Mouse (Mus musculus) heart, postnatal 4 days (tissue): Measurements from ENCODE around the gene Kctd6. TPM values are rescaled to one million over a fixed set of nuclear protein-coding genes. Genes with fewer than 3 reads are reported as not detected.
A peak's percentile ranks its signal among the peaks of the same experiment; 100 is the strongest.

ENCODE experiments used
- DNase-seq: peaks from one replicate; pipeline ENCODE4 v3.0.0; 2021
- total RNA-seq, 2 experiments: library from RNA; stranded (reverse); gene quantifications; 2 replicates each; pipeline ENCODE4 v1.2.3; 2021

Gene Kctd6
- total RNA-seq, 2 experiments from 2014 or later = 13.2 to 14.1 TPM

DNA sequence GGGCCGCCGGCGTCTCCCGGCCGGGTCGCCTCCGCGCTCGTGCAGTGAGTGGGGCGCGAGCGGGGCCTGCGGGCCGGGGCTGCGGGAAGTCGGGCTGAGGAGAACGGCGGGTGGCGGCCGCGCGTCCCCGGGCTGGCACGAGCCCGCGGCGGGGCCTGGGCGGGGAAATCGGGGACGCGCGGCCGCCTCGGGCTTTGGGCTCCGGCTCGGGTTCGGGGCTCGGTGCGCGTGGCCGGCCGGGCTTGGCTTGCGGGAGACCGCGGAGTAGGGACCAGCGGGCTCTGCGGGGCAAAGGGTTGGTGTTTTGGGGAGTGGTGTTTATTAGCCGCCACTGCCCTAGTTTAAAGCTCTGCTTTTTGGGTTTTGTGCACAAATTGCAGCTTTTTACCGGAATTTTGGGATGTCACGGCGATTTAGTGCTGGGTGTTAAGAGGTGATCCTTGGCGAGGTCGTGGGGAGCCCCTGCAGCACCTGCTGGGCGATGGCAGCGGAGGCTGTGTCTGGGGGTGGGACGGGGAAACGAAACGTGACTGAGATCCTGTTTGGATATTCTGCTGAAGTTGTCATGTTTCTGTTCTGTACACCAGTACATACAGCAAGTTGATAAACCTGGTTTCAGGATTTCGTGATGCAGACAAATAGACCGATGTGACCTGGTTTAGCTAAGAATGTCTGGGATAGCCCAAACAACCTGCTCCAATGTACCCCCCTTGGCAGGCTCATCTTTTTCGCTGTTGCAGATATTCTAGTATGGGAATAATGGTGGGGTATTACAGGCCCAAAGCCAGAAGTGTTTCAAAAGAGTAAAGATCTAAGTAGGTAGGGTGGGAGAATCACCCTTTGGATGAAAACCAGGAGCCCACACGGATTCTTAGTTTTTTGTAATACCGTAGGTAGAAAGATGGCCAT is 613 bp downstream of the Kctd6 start:
- DNase-seq = peak; percentile 76

DNA sequence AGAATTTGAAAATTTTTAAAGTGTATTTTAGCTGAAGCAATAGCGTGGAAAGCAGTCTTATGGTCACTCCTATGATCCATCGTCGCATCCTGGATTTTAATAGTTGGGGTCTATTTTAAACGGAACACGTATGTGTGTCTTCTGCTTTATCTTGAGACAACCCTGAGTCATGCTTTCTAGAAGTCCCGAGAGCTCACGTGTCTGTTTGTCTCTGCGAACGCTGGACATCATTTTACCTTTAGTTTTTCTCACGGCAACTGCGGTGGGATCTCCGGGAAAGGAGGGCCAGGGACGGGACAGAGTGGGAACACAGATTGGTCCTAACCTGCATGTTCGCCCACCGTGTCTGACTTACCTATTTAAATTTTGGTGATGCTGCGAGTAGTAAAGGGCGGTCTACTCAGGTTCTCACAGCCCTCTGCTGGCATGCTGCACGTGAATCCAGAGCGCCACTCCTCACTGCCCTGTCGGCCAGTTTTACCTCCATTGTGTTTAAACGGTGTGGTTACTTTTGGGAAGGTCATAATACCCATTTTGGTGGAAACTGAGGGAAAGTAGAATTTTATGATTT is 1.4 kb downstream of the Kctd6 start:
- no peak for DNase-seq

DNA sequence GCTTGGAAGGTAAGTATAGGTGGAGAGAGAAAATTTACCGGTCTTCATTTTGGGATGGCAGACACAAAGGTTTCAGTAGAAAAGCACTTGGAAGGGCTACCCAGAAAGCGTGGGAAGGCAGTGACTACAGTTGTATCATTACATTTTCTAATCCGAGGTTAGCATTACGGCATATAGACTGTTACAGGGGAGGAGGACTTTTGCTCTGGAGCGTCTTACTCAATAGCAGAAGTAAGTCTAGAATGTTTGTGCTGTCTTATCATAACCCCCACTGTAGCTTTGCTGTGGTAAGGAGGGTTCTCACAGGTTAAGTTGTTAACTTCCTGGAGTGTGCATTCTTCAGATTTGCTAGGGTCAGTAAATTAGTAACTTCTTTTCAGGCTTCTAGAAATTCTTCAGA is 2.2 kb downstream of the Kctd6 start:
- no peak for DNase-seq

DNA sequence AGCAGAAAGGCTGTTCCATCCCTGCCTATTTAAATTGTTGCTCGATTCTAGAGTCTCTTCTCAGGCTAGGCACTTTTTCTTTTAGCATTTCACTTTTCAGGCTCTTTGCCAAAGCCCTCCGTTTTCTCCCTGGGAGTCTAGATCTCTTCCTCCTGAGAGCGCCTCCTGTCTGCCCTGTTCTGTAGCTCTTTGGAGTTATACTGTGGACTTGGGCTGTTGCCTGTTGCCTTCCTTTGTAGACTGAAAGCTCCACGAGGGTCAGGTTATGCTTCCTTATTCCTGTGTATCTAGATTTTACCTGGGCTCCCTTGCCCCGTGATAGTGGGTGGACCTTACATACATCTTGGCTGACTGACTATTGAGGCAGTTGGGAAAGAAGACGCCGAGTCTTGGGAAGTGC is 4.3 kb downstream of the Kctd6 start:
- DNase-seq = no peak

DNA sequence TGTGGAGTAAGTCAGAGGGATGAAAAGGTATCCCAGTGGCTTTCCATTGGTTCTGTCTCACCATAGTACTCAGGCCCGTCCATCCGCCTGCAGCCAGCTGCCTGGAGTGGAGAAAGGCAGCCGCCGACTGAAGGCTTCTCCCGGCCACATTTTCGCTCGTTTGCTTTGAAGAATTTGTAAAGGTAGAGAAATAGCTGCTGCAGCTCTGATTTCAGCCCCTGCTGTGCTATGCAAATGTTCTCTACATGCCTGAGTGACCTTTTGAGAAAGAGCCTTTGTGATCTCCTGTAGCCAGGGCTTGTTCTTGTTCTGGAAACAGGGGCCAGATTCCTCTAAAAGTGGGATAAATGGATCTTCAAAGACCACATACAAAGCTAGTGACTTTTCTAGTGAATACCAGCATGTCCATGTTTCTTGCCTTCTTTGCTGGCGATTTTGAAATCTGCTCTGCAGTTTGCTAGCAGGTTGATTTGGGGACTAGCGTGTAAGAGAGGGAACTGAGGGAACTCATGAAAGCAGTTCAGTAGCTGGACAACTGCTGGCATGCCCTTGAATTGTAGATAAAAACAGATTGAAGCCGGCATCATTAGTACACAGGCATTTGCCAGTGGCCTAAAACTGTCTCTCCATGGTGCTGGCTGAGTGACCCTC is 4.9 kb downstream of the Kctd6 start:
- DNase-seq = no peak

DNA sequence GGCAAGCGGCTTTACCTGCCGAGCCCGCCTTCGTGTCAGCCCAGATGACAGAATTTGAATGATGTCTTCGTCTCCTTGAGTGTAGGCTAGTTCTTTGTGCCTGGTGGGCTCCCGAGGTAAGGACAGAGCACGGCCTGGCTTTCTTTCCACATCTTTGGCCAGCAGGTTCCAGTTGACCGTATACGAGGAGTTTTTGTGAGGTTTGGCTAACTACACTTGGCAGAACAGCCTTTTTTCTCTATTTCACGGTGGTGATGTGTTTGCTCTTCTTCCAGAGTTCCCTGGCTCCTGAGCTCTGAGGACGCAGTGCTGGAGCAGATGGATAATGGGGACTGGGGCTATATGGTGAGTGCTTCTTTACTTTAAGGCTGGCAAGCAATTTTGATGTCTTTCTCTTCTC is 5.9 kb downstream of the Kctd6 start:
- DNase-seq = no peak

DNA sequence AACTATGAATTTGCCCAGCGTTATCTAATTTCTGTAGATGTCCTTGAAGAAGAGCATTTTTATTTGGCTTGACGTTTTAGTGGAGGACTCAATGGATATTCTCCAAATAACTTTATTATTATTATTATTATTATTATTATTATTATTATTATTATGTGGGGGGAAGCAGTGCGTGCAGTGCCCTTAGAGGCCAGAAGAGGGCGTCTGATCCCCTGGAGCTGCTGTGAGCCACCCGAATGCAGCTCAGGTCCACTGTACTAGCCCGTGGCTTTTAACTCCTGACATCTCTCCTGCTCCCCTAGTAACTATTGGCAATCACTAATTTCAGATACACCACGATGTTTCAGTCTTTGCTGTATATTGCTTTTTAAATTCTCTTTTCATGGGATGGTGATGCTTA is 6.4 kb downstream of the Kctd6 start:
- no peak for DNase-seq

DNA sequence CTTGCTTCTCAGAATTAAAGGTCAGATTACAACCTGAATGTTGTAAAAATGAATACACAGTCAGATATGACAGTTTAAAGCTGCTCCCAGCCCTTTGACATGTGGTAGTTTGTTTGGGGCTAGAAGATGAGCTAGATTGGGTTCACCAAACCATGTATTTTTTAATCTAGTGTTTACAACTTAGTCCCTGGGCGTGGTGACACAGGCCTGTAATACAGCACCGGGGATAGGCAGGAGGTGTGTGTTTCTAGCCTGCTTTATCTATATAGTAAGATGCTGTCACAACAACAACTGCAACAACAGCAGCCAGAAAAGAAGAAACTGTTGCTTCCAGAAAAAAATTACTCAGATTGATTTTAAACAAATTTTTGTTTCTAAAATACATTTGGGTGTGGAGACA is 7.0 kb downstream of the Kctd6 start:
- no peak for DNase-seq

DNA sequence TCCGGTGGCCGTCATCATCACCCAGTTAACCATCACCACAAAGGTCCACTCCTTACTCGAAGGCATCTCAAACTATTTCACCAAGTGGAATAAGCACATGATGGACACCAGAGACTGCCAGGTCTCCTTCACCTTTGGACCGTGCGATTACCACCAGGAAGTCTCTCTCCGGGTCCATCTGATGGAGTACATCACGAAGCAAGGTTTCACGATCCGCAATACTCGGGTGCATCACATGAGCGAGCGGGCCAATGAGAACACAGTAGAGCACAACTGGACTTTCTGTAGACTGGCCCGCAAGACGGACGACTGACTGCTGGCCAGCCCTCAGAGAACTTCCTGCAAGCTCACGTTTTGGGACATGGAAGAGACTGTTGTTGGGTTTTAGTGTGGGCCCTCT is 8.6 kb downstream of the Kctd6 start:
- DNase-seq = no peak

DNA sequence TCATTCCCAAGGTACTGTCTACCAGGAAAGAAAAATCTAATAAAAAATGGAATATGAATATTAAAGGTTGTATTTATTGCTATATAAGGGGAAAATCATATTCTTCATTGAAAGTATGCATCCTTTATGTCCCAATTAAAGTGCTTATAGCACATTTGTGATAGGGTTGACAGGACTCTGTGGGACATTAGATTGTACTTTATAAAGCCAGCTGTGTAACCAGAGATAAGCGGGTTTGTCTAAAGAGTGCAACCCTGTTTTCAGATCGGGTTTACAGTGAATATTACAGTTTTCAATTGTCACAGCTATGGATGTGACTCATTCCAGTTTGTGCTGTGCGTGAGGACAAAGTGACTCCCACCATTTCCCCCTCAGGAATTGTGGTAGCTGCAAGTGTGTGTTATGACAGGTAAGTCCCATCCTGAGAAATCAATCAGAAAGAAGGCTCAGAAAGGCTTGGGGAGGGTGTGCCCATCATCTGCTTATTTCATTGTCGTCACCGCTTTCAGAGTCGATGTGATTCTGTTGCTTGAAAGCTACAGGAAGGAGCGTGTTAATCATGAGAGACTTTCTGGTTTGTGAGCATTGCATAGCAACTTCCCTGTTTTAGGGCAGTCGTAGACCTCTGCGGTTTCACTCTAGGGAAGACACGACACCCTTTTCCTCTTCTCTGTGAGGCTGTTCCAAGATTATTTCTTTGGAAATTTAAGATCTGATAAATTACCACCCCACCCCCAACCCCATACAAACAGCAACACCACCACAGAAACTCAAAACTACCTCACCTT is 9.8 kb downstream of the Kctd6 start:
- DNase-seq = no peak

DNA sequence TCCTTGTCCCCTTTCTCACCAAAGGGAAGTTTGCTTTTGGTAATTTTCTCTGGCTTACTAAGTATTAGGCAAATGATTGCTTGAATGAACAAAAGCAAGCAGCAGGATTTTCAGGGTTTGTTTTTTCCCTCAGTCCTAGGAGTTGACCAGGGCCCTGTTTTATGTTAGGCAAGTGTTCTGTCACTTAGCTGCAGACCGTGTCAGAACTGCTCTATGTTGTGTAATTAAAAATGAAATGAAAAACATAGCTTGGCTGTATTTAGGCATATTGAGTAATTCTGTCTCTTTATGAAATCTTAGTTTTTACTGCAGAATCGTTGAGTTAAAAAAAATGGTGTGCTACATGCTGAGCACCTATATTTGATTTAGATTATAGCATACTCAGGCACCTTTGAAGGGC is 10.9 kb downstream of the Kctd6 start:
- no peak for DNase-seq

DNA sequence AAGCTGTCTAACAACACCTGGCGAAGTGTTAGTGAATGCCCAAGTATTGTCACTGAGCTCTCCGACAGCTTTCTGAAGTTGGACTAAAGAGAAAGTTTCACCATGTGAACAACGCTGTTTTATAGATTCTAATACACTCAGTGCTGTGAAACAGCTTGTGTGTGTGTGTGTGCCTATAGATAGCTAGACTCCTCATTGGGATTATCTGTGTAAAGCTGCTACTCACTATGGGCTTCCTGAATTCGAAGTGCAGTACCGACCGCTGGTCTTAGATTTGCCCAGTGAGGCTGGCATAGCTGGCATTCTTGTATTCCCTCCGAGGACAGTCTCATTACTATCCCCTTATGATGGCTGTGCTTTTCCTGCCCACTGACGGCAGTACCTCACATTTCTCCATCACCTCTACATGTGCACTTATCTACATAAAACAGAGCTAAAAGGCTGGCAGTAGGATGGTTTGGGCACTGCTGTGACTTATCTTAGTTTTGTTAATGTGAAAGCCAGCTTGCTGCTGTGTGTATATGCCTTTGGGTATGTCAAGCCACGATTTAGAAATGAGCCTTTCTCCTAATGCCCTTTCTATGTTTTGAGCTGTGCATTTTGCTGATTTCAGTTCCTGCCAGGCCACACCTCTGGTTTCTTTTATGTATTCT is 15.6 kb downstream of the Kctd6 start:
- no peak for DNase-seq

DNA sequence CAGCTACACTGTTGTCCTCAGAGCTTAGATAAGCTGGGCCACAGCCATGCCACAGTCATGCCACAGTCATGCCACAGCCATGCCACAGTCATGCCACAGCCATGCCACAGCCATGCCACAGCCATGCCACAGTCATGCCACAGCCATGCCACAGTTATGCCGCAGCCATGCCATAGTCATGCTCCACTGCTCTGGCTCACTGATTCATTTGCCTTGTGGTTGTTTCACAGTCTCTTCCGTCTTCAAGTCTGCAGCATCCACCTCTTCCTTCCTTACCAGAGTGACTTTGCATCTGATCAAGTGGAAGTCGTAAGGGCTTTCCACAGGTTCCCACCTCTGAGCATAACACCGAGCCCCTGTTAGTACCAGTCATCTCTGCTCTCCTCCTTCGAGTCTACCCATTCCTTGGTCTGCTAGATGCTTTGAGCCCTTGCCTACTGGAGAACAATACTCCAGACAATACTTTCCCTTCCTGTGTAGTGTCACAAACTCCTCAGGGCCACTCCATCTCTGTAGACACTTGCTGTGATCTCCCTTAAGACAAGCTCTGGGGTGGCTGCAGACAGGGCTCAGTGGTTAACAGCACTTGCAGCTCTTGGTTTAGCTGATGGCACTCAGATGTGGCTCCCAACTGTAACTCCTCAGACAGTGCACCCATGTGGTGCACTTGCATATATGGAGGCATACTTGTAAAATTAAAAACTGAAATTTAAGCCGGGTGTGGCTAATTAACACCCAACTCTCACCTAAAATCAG is 18.4 kb downstream of the Kctd6 start:
- DNase-seq = no peak

DNA sequence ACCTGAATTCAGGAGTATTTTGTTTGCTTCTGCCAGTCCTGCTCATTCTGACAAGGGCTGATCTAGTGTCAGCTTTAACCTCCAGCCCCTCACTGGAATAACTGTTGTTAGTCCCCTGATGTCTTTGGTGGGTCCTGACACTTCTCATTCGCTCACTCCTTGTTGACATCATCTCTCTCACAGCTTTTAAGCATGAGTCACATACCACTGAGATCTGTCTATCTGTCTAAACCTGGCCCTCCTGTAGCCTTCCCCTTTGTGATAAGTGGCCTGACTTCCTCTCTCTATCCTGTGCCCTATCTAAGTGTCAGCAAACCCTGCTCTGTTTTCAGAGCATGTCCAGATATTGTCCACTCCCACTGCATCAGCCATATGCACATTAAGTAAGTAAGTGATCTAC is 19.3 kb downstream of the Kctd6 start:
- no peak for DNase-seq

DNA sequence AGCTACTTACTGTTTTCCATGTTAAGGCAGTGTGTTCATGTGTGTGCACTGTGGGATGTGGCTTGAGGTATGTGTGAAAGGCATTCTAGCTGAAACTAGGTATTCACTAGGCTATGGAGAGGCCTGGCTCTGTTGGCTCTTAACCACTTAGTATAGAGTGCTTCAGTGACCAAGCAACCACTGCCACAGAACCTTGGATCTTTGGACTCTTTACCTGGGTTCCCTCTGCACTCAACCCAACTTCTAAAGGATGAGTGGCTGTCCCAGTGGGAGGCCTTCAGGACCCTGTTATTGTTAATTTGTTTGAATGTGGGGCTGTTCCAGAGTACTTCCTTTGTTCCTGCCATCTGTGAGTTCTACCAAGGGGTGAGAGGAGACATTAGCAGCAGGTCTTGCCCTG is 27.9 kb downstream of the Kctd6 start:
- no peak for DNase-seq

DNA sequence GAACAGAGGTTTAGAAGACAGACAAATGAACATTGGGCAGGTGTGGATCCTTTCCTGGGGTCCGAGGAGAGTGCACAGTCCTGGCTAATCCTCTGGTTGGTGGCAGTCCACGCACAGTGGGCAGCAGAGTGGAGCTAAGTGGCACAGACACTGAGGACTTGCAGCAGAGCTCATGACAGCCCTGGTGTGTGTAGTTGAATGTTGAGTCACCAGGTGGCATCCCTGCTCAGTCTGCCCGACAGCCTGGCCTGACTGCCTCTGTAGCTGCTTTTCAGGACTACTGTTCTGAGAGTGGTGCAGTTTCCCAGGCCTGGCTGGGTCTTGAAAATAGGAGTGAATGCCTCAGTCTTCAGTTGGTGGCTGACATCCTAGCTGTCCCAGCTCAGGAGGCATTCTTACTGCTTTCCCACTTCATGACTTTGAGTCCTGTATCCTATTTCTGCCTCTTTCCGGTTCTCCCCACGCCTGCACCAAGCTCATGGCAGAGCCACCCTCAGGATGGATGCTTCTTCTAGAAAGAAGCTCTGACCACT is 28.5 kb downstream of the Kctd6 start:
- peak; percentile 45 for DNase-seq

DNA sequence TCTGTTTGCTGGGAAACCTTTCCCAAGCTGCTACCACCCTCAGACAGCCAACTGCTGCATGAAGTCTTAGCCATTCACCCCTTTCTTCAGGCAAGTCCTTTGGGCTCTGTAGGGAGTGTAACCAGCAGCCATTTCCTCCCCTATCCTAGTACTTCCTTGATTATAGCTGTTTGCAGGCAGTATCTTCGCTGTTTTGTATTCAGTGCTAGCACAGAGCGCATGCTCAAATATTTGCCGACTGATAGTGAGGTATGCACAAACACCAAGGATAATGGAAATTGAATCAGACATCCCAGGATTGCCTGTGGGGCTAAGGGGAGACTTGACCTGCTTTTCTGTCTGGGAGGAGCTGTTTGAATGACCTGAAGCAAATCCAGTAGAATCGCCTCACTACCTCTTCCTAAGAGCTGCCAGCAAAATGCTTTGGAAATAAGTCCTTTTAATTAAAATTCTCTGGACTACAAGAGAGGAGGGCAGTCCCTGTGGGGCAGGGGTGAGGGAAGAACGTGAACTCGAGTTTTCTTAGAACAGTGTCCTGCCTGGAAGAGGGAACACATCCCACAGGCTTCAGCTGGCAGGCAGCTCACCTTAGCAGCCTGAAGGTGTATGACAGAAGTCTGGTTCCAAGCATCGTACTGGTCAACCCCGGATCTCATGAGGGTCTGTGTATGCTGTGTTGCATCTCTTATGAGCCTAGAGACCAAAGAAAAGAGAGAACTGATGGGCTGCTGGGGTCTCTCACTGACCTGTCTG is 29.4 kb downstream of the Kctd6 start:
- no peak for DNase-seq

DNA sequence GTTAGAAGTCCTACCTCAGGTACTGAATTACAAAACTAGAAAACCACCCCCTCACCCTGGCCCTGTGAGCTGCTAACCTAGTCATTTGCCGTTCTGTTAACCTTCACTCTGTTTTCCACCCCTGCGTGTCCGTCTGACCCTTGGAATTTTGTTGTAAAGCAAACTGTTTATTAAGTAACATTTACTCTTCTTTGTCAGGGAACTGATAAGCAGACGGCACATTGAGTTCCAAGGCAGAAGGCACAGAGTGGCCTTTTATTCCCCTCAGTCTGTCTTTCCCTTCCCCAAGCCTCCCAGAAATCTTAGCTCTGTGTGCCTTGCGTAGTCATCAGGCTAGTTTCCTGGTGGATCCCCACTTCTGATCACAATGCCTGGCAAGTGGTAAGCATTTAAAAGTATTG is 30.3 kb downstream of the Kctd6 start:
- no peak for DNase-seq

DNA sequence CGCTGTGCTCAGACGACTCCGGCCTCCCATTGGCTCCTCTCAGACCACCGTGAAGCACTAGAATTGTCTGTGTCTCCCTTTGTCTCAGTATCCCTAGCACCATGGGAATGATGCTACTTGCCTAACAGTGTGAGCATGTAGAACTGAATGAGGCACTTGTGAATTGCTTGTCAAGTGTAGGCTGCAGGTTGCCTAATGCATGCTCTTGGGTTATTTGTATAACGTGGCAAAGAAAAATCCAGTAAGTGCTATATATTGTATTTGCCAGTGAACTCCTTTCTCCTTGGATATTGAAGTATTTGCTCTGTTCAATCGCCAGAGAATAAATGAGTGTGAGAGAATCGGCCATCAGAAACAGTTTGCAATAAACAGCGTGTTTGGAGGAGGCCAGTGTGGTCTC is 32.9 kb downstream of the Kctd6 start:
- no peak for DNase-seq

DNA sequence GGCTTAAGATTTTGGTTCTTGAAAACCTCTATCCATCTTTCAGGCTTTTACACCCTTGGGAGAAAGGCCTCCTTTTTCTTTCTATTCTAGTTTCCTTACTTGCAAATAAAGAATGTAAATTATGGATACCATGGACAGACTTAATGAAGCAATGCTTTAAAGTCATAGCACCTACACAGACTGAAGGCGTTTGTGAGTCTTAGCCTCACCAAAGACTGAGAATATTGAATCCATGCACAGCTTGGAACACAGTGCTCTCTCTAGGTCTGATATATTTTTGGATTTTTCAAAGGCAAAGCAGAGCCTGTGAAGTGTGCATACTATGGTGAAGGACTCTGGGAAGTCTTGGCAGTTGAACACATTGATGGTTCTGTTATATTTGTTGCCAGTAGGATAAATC is 35.3 kb downstream of the Kctd6 start:
- DNase-seq = no peak
